In the genomic region with DNA sequence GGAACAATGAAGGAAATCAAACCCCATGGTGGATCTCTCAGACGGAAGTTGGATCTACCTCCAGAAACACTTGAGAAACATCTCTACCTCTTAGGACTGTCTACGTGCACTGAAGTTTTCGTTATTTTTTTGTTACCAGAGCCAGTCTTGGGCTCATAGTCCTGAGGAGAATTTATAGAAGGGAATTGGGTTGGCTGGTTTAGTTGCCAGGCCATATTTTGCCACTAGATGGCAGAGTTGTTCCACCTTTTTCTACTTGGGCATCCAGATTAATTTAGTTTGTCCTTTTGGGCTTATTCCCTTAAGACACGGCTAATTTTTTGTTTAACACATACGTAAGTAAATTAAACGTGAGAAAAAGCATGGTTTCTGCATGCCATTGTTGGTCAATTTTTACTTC, we compare ENCODE assay signal across 8 mouse cellular contexts. TPM values are rescaled to one million over a fixed set of nuclear protein-coding genes. Genes with fewer than 3 reads are reported as not detected.
DNase-seq lines count a peak whose midpoint lies in the region; ATAC-seq lines count a peak whose summit lies in the region.

No protein-coding gene starts in this region.

- ATAC-seq in kidney, embryonic 14.5 days (ENCODE audit: low FRiP score, low TSS enrichment) = no peak
- peak; percentile 75 for ATAC-seq in megakaryocyte progenitor cell, adult 5-6 weeks (replicated peaks; ENCODE audit: poor library complexity)

- no peaks in the 10 kb centered on the region for H3K36me3 ChIP-seq in kidney, embryonic 14.5 days (ENCODE audit: control insufficient read depth, insufficient read depth, low read length)
- H3K36me3 ChIP-seq in heart, embryonic 10.5 days = no peaks in the 10 kb centered on the region
- H3K36me3 ChIP-seq in splenic B cell, adult 2 months (ENCODE audit: control insufficient read depth, insufficient read depth, low read length, poor library complexity, severe bottlenecking) = no peaks in the 10 kb centered on the region

- peak; percentile 80 for DNase-seq in kidney, adult 18-20 months
- peak; percentile 81 for DNase-seq in adrenal gland, postnatal 10 days
- DNase-seq in embryo, embryonic 11 days = peak; percentile 66
- DNase-seq in heart, embryonic 10.5 days (ENCODE audit: low spot score) = no peak
- peak; percentile 64 for DNase-seq in layer of hippocampus, adult 9-10 months (ENCODE audit: low spot score)
- DNase-seq in splenic B cell, adult 2 months (ENCODE audit: low read depth, low spot score) = peak; percentile 64

- H3K9me3 ChIP-seq in kidney, embryonic 14.5 days (ENCODE audit: control insufficient read depth, low read length) = no peaks in the 10 kb centered on the region
- H3K9me3 ChIP-seq in heart, embryonic 10.5 days = no peaks in the 10 kb centered on the region

- H3K27me3 ChIP-seq in kidney, embryonic 14.5 days (ENCODE audit: control insufficient read depth, insufficient read depth, low read length) = no peaks in the 10 kb centered on the region
- H3K27me3 ChIP-seq in heart, embryonic 10.5 days (ENCODE audit: insufficient read depth, poor library complexity, severe bottlenecking) = no peaks in the 10 kb centered on the region
- no peaks in the 10 kb centered on the region for H3K27me3 ChIP-seq in splenic B cell, adult 2 months (ENCODE audit: control insufficient read depth, insufficient read depth, low read length, poor library complexity, severe bottlenecking)

- H3K4me2 ChIP-seq in kidney, embryonic 14.5 days (replicated peaks; ENCODE audit: low read depth, low read length) = no peak overlapping the region

- peaks cover 13% of the 10 kb centered on the region for H3K4me1 ChIP-seq in kidney, embryonic 14.5 days (ENCODE audit: control insufficient read depth, insufficient read depth, low read length)
- H3K4me1 ChIP-seq in heart, embryonic 10.5 days = peaks cover 28% of the 10 kb centered on the region

- WGBS in kidney, embryonic 14.5 days = 25% methylated on average over 6 of the region's 6 CpGs
- 22% methylated on average over 6 of the region's 6 CpGs for WGBS in heart, embryonic 10.5 days

- no peak overlapping the region for H3K27ac ChIP-seq in kidney, embryonic 14.5 days (ENCODE audit: low read depth, low read length)
- H3K27ac ChIP-seq in heart, embryonic 10.5 days = peak overlapping the region; percentile 90; the same call in 1 of the 2 replicates

- H3K9ac ChIP-seq in kidney, embryonic 14.5 days (ENCODE audit: low read depth, low read length) = no peak overlapping the region

- no peak overlapping the region for H3K4me3 ChIP-seq in kidney, embryonic 14.5 days (ENCODE audit: low read length)
- H3K4me3 ChIP-seq in heart, embryonic 10.5 days = no peak overlapping the region

RNA-seq across cellular contexts. Expression of gene Tmem170b, which starts 37.1 kb away (rescaled TPM):
- polyA plus RNA-seq in kidney, embryonic 14.5 days (2014; fragmentation: Nextera tagmentation; extraction: Ambion mirVana) = 7.6 and 13.6 TPM in 2 replicates
- total RNA-seq in adrenal gland, postnatal 10 days (2021) = 10 to 100 TPM; 23.6 TPM
- polyA plus RNA-seq in heart, embryonic 10.5 days (2016; fragmentation: Nextera tagmentation; extraction: Ambion mirVana) = 11.5 and 15.5 TPM in 2 replicates
- total RNA-seq in megakaryocyte progenitor cell, adult 5-6 weeks (2015) = 27.3 and 31.5 TPM in 2 replicates
- total RNA-seq in megakaryocyte progenitor cell, adult 5-6 weeks (2017) = 18.9 and 22.4 TPM in 2 replicates
